Mouse (Mus musculus) urinary bladder, adult 2 months (tissue): Measurements from ENCODE around the gene Lmod3. TPM values are rescaled to one million over a fixed set of nuclear protein-coding genes. Genes with fewer than 3 reads are reported as not detected.

Experiments used
- DNase-seq: peaks from one replicate; pipeline ENCODE4 v3.0.0; 2022; ENCODE audit warnings: low spot score
- polyA plus RNA-seq: library from polyadenylated mRNA; depleted of rRNA; stranded (reverse); fragments of >200 nt; gene quantifications from 2 replicates; pipeline ENCODE4 v1.2.3, GENCODE M21; 2012; rRNA removed

Gene Lmod3
- polyA plus RNA-seq = 0.06 and 0.18 TPM in 2 replicates

DNA sequence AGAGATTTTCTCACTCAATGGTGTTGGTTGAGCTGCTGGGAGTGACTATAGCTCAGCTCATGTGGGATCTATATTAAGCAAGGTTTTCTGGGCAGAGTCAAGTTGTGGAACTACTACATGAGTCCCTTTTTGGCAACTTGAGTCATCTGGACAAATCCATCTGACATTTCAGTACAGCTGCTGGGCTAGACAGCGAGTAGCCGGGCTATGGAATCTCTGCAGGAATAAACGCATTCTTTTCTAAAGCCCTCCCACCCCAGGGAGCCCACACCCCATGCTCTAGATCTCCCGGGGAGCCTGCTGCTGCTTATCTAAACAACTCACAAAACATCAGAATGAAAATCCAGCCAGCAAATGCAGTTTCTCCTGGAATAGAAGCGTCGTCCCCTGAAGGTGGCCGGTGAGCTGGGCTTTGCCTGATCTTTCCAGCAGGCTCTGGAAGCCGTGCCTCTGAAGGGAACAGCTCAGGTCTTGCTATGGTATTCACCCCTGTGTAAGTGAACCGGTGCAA, at the start of gene Lmod3:
Lmod3 (minus strand) TSS at position 49 of the 511 bp plus-strand sequence.
- no peak for DNase-seq

DNA sequence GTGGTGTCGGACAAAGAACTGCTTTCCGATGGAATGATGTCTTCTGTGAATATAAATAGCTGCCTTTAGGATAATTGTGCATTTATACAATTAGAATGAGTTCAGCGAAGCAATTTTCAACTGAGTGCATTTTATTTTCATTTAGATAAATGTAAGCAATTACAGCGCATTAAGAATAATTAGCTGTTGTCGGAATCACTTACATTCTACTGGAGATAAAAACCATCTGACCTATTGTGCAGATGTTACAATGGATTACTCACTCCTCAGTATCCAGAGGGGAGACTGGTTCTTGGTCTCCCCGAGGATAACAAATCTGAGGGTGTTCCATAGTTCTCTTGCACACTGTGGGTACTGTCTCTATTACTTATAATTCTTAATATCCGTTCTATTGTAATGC, 49.7 kb upstream of the Lmod3 start:
- DNase-seq = no peak

DNA sequence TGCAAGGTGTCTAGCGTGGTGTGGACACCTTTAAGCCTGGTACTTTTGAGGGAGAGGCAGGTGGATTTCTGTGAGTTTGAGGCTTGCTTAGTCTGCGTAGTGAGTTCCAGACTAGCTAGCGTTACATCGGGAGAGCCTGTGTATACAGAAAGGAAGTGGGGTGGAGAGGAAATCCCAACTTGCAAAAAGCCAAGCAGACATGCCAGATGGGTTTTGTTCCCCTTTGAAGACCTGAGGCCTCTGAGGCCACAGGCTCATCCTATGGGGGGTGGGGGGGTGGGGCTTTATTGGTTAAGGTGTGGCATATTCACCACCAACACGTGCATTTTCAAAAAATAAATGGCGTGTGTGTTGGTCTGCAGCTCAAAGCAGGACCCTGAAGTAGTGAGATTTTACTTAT, 48.1 kb upstream of the Lmod3 start:
- no peak for DNase-seq

DNA sequence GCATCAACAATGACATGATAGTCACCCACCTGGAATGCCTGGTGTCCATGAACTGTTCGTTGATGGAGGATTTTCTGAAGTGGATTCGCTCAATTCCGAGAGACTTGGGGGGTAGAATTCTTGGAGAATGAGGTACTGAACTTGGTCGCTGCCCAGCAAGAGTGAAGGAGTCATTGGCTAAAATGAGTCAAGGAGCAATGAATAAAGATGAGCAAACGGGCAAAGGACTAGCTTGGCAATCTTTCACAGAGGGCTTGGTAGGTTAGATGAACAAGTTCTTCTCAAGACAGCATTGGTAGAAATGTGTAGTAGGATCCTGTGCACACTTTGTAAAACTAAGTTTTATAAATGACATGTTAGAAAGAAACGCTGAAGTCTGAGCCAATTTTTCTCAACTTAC, 47.6 kb upstream of the Lmod3 start:
- DNase-seq = no peak

DNA sequence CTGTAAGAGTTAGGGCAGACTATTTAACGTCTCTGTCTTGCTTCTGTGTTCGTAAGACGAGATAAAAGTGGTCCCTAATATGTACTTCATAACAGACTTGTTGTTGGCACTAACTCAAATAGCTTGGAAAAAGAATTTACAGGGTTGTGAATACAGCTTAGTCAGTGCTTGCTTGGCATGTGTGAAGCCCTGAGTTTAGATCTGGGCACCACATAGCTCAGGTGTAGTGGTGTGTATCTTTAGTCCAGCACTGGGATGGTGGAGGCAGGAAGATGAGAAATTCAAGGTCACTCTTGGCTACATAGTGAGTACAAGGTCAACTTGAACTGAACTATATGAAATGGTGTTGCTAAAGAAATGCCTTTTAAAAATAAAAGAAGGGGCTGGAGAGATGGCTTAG, 44.6 kb upstream of the Lmod3 start:
- no peak for DNase-seq

DNA sequence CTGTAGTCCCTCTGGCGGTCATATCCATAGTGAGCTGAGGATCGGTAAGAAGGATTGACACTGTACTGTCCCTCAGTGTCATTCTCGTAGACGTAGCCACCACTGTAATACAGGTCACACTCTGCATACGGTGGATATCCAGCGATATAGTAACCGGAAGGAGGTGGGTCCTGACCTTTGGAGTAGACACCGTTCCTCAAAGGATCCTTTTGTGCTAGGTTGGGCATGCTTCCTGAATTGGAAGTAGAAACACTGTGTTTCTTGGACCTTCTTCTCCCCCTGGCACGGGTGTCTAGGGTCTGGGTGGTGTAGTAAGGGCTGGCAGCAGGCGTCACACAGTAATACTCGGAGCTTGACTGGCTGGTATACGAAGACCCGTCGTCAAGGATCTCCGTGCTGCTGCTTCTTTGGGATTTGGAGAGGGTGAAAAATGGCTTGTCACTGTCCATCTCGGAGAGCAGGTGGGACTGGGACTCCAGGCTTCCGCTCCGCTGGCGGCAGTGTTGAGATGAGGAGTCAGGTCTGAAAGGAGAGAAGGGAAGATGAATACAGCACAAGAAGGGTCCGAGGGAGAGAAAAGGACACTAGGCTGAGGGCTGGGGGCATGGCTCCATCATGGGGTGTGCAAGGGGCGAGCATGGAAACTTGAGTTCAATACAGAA, 43.4 kb upstream of the Lmod3 start:
- DNase-seq = no peak

DNA sequence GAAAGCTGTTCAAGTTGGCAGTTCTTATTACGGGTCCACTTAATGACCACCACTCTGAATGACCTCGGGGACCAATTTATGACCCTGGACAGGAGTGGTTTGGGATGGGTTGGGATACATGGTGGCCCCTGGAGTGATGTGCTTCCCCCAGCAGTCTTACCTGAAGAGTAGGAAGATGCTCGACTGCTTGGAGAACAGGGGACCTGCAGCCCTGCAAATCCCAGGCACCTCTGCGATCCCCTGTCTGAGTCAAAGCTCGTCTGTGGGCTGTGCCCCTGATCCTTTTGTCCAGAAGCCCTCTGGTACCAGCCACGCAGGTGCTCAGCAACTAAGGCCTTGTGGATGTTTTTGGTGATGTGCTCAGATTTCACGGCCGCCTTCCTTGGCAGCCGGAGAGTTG, 42.9 kb upstream of the Lmod3 start:
- DNase-seq = no peak

DNA sequence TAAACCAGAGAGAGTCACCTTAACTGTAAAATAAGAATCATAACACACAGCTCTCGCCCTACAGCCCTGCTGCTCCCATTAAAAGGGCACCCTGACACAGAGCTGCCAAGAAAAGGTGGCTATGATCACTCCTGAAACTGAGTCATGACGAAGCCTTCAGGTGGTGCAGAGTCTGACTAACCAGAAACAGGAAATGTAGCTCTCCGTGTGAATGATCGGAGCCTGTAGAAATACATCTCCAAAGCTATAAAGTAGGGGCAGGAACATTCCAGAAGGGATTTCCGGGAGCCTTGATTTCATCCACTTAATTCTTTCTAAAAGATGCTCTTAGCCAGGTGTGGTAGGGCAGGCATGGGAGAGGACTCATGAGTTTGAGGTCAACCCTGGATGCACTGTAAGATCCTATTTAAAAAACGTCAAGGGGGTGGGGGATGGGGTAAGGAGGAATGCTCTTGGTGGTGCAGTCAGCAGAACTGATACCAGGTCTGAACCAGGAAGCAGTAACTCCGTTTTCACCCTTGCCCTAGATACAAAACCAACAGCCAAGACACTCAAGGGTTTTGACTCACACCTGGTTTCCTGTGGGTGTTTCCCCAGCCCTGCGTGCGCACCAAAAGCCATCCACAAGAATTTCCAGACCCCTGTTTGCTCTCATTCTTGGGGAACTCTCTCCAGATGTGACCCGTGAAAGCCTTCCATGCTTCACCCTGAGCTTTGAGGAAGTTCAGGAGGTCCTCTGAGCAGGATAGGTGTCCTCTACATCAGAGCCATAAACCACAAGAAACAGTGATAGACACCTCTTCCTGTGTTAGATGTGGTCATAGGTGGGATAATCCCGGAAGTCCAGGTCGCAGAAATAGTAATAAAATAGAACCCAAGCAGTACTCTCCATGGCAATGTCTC, 41.4 kb upstream of the Lmod3 start:
- DNase-seq = no peak

DNA sequence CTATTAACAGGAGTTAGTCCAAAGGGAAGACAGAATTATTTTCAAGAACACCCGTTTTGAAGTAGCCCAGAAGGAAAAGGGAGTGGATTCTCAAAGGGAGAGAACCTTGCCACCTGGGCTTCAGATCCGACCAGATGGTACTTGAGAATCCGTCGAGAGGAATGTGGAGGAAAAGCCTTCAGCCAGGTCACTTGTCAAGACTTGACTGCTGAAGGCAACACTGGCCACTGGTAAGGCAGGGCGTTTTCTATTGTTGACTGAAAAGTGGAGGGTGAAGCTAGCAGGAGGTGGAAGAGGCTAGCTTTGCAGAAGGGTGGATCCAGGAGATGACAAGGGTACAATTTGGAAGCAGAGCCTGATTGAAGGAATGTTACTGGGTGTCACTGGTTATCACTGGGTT, 40.3 kb upstream of the Lmod3 start:
- DNase-seq = no peak

DNA sequence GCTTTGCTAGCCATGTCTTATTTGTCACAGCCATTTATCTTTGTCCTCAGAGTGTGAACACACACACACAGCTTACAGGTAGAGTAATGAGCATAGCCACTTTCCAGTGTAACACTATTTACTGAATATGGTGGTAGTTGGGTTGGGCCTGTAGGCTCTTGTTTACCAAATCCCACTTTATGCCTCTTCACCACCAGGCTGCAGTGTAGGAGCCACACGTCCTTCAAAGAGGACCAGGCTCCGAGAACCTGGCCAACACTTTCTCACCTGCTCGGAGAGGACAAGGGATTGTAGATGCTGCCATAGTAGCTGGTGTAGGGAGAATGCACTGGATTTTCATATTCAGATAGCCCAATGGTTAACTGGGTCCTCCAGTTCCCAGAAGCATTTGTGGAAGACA, 39.5 kb upstream of the Lmod3 start:
- no peak for DNase-seq

DNA sequence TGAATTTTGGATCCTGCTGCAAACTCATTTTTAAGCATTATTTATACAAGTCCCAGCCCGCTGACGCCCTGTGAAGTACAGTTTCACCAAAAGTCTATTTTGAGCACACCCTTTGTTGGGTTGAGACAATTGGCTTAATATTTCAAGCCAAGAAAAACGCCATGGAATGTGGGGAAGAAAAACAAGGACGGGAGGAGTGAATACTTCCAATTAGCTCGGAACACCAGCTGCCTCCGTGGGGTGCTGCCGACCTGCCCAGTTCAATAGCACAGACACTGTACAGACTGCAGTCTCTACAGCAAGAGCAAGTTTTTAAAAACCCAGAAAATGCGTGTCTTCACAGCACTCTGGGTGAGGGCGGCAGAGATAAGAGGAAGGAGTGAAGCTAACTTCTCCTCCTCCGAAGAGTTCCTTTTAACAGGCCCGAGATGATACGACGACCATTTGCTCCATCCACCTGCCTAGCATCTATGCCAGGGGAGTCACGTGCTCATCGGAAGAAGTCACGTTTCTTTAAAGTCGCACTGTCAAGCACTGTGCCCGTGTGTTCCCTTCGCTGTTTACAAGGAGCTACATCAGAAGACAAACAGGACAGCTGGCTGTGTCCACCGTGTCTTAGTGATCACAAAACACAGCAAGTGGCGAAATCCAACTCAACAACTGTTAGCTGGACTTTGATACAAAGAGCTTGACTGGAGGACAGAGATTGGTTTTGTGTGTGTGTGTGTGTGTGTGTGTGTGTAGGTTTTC, 38.8 kb upstream of the Lmod3 start:
- DNase-seq = no peak

DNA sequence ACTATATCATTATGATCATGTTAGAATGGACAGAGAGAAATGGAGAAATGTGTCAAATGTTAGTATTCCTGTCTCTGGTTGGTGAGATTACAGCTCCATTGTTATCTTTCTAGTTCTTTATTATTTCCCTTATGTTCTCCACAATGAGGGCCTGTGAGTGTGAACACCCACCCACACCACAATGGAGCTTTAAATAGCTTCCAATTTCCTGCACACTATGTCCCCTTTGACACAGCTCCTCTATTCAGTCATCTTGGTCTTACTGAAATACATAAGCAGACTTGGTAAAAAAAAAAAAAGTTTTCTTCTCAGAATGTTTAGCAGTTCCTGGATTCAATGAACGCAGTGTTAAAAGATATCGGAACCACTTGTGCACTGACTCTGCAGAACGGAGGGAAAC, 38.1 kb upstream of the Lmod3 start:
- no peak for DNase-seq

DNA sequence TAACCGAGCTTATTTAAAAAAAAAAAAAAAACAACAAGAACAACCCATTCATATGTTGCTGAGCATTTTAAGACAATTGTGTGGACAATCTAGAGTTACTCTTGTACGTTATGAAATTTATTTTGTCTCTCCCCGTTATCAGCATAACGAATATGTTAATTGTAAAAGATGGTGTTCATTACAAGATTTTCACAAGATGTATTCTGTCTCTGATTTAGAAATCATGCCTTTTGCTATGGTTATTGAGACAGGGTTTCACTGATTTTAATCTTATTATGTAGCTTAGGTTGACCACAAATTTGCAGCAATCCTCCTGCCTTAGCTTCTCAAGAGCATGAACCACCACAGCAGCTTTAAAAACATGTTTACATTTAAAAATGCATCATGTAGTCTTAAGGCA, 37.3 kb upstream of the Lmod3 start:
- DNase-seq = no peak

DNA sequence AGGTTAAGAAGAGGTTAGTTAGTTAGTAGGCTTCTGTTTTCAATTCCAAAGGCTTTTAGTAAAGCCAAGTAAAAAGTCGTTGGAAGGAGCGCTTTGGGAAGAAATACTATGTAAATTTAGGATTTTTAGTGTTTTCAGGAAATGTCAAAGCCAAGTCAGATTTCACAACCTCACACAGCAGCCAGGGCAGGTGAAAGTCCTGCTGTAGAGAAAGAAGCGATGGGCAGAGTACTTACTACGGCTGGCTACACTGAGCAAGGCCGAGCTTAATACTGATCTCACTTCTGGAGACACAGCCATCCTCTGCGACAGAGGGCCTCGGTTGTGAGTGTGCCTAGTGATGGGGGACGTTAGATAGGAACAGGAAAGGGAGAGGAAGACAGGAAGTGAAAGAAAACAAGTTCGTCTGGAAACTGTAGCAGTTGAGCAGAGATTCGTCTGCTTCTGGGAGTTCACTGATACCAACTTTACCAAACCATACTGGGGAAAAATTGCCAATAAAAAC, 36.8 kb upstream of the Lmod3 start:
- no peak for DNase-seq

DNA sequence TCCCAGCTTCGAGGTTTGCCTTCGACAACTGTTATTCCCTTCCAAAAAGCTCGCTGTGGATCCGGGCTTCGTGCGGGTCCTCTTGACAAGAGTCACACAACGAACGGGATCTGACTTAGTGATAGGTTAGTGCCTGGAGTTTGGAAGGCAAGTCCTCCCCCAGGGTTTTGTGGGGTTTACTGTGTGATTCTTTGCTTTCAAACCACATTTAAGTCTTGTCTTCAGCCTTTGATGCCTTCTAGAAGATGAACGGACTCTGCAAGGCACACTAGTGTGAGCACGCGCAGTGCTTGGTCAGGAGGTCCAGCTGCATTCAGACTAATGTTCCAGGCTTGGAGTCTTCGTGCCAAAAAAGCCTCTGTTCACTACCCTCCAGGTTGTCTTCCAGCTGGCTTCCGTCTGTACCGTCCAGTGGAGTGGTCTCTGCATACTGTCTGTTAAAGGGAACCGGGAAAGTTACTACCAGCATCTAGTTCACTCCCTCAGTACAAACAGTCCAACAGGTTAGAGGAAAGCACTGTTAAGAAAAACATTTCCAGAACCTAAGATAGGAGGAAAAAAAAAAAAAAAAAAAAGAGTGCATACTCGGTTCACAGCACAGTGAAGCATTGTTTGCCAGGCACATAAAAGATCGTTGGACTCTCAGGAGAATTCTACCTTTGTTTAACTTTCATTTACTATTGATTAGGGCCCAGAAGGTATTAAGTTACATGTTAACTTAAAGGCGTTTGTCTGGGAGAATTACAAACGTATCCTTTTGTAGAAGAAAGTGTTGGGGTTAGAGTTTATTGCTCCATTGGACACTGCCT, 35.7 kb upstream of the Lmod3 start:
- no peak for DNase-seq

DNA sequence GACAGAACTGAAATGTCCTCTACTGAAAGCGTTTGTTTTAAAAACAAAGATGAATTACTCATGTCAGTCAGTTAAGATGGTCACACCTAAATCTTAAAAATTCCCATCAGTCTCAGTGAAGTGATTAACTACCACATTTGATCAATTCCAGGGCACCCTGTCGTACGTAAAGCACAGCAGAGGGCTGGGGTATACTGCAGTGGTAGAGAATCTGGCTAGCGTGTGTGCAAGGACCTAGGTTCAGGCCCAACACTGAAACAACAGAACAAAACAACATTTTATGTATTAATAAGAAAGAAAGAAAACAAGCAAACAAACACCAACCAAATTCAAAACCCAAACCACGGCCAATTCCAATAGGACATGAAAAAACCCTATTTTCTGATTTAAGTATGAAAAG, 33.8 kb upstream of the Lmod3 start:
- no peak for DNase-seq

DNA sequence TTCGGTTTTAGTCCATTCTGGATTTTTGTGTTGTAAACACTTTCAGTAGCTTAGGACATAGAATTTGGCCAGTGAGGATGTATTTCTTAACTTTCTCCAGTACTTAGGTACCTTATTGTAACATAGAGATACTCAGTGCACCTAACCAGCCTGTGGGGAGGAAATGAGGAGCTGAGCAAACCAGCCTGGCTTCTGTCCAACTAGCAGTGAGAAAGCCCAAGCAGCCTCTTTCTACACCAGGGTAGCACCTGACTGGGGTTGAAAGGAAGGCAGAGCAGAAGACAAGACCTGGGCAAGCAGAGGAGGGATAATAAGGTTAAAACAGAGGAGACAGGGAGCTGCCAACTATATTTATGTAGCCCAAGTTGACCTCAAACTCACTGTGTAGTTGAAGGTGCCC, 31.1 kb upstream of the Lmod3 start:
- DNase-seq = no peak

DNA sequence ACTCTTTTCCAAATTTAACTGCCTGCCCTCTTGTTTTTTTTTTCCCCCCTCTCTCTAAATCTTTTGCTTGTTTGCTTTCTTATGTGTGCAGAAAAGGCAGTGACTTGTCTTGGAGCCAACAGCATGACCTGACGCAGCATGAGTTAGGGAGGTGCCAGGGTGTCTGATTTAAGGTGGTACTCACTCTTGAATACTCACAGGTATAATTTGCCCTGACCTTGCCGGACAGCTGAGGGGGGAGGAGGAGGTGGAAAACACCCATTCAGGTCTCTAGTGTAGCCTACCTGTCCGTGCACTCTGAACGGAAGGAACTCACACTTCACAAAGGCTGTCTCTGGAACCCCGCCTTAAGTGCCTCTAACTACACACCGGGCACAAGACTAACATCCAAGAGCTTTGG, 26.3 kb upstream of the Lmod3 start:
- DNase-seq = no peak

DNA sequence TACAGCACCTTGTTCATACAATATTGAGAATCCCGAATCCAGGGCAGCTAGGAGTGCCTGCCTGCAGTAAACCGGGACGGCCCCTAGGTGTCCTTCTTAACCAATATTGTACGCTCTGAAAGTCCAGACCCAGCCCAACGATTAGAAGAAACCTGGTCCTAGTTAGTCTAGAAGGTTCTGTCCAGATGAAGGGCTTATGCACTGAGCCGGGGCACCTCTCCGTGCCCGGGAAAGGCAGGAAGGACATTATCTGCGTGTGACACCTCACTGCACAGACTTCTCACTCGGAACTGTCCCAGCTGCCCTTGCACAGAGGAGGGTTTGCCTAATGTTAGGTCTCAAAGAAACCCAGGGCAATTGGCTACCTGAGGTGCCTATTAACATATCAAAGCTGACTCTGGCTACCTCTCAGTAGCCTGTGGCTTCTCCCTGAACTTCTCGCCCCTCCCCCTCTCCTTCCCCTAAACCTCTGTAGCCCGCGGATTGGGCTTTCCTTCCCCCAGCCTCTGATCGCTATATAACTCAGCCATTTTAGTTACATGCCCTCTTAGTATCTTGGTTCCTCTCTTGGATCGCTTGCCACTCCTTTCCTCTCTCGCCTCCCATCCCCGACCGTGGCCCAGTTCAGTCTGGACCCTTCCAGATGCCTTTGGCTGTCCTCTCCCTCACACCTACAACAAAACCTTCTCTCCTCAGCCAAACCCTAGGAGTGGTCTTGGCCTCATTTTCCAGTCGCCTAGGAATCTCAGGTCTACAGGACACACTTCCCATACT, 25.6 kb upstream of the Lmod3 start:
- DNase-seq = peak; percentile 54

DNA sequence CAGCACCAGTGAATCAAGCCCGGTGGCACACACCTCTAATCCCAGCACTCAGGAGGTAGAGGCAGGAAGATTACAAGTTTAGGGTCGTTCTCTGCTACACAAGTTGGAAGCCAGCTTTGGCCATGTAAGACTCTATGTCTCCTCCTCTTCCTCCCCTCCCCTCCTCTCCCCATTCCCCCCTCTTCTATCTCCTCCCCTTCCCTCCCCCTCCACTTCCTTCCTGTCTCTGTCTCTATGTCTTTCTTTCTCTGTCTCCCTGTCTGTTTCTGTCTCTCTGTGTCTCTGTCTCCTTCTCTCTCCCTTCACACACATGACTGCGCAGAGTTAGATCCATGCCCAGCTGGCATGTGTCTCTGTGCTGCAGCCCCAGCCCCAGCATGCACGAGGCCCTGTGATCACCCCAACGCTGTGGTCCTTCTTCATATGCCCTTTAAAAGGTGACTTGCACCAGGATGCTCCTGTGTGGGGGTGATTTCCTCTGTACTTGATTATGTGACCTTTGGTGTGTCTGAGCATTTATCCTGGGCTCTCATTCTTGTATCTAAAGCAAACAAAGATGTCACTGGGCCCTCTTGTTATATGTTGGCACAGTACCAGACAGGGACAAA, 24.4 kb upstream of the Lmod3 start:
- DNase-seq = no peak
